ENCODE assay signal across 9 mouse cellular contexts in genomic region chr12:104898718-104899117, GRCm38 (mm10). TPM values are rescaled to one million over a fixed set of nuclear protein-coding genes. Genes with fewer than 3 reads are reported as not detected.
DNase-seq lines count a peak whose midpoint lies in the region; ATAC-seq and TF ChIP-seq lines count a peak whose summit lies in the region.
"Had no signal": no experiment of that assay in that cellular context is flagged by ENCODE, and none has a peak within 500 bp of the region (broad histone marks: within the 10 kb centered on the region; RNA-seq: fewer than 3 reads in every experiment).

No protein-coding gene starts in this region.

- 49% methylated on average over 9 of the region's 9 CpGs for WGBS in liver, embryonic 15.5 days (ENCODE audit: insufficient replicate concordance)

- no peaks in the 10 kb centered on the region for H3K27me3 ChIP-seq in ES-Bruce4 (ENCODE audit: control insufficient read depth, insufficient read depth, low read length, poor library complexity, severe bottlenecking)
- H3K27me3 ChIP-seq in liver, embryonic 15.5 days: no peaks in the 10 kb centered on the region

- TF ChIP-seq EP300 in ES-Bruce4 (IDR thresholded peaks at IDR 0.05; ENCODE audit: insufficient read depth, low read depth, low read length): no peak

- no peak for TF ChIP-seq POLR2A in ES-Bruce4 (IDR thresholded peaks at IDR 0.05; ENCODE audit: insufficient read depth, low read length)
- TF ChIP-seq POLR2A in cortical plate, adult 2 months (IDR thresholded peaks at IDR 0.05; ENCODE audit: extremely low read depth, insufficient read depth, low read length): no peak

- H3K4me3 ChIP-seq in ES-Bruce4 (ENCODE audit: low read depth, low read length): peak overlapping the region; percentile 38
- H3K4me3 ChIP-seq in cortical plate, adult 2 months (ENCODE audit: insufficient read depth, low read length): no peak overlapping the region
- no peak overlapping the region for H3K4me3 ChIP-seq in liver, embryonic 15.5 days (replicated peaks)

- no peak overlapping the region for H3K4me2 ChIP-seq in liver, embryonic 15.5 days

- H3K9me3 ChIP-seq in ES-Bruce4 (replicated peaks; ENCODE audit: control insufficient read depth, insufficient read depth, low read length, poor library complexity, severe bottlenecking): no peaks in the 10 kb centered on the region
- H3K9me3 ChIP-seq in liver, embryonic 15.5 days (replicated peaks): no peaks in the 10 kb centered on the region

- peak; percentile 41 for DNase-seq in layer of hippocampus, adult 9-11 months
- DNase-seq in layer of hippocampus, postnatal 36 days: no peak
- no peak for DNase-seq in thymus, adult 18-20 months
- DNase-seq in spleen, postnatal 14 days (ENCODE audit: low spot score in 2 of 2): no peak
- DNase-seq: cerebellum, adult 18-20 months had no signal

- H3K4me1 ChIP-seq in ES-Bruce4 (ENCODE audit: control insufficient read depth, insufficient read depth, low read length): peaks cover 14% of the 10 kb centered on the region
- no peaks in the 10 kb centered on the region for H3K4me1 ChIP-seq in cortical plate, adult 2 months (ENCODE audit: control insufficient read depth, insufficient read depth, low read length)
- peaks cover 7% of the 10 kb centered on the region; the same call in 1 of the 2 replicates for H3K4me1 ChIP-seq in liver, embryonic 15.5 days (replicated peaks)

- H3K27ac ChIP-seq in ES-Bruce4 (ENCODE audit: insufficient read depth, low read length): no peak overlapping the region
- H3K27ac ChIP-seq in cortical plate, adult 2 months (ENCODE audit: insufficient read depth, low read length): no peak overlapping the region
- H3K27ac ChIP-seq in liver, embryonic 15.5 days (replicated peaks): no peak overlapping the region

- no peak overlapping the region for H3K9ac ChIP-seq in ES-Bruce4 (ENCODE audit: low read depth, poor library complexity, severe bottlenecking)
- no peak overlapping the region for H3K9ac ChIP-seq in liver, embryonic 15.5 days

- no peaks in the 10 kb centered on the region for H3K36me3 ChIP-seq in ES-Bruce4 (ENCODE audit: control insufficient read depth, insufficient read depth, low read length, poor library complexity, severe bottlenecking)
- H3K36me3 ChIP-seq in liver, embryonic 15.5 days (replicated peaks): no peaks in the 10 kb centered on the region

- peak; percentile 31; the same call in 1 of the 2 replicates for ATAC-seq in liver, embryonic 15.5 days (ENCODE audit: insufficient read depth)
- ATAC-seq in inflammation-experienced regulatory T-cells, adult 6 months: no peak

- TF ChIP-seq CTCF in ES-Bruce4 (IDR thresholded peaks at IDR 0.05; ENCODE audit: low read depth, low read length): peak; percentile 61
- 0 out of 2 replicates have a peak, but pooled peaks have one; percentile 10 for TF ChIP-seq CTCF in cortical plate, adult 2 months (IDR thresholded peaks at IDR 0.05; ENCODE audit: extremely low read depth, insufficient read depth, low read length)

RNA-seq across cellular contexts. Expression of gene Clmn, which starts 33.8 kb away (rescaled TPM):
- 100 to 1,000 TPM in 1 of 2 experiments, 10 to 100 TPM in 1; 91.9 to 104 TPM for total RNA-seq in layer of hippocampus, postnatal 36 days (2021)
- polyA plus RNA-seq in ES-Bruce4 (2011; ENCODE audit: insufficient read depth, insufficient read length, low read depth, missing spikeins): 11.0 and 14.8 TPM in 2 replicates
- polyA plus RNA-seq in cortical plate, adult 2 months (2012; rRNA removed): 20.6 and 21.2 TPM in 2 replicates
- polyA plus RNA-seq in liver, embryonic 15.5 days (2015; fragmentation: Nextera tagmentation; extraction: Ambion mirVana): 0.47 and 0.71 TPM in 2 replicates
- polyA plus RNA-seq in inflammation-experienced regulatory T-cells, adult 6 months (2017; shearing (Covaris generic)): under 1 TPM in 2 of 3 experiments, not detected in 1; 0.04 to 0.19 TPM
